Mouse (Mus musculus): ENCODE data around the gene Cdc26. TPM values are rescaled to one million over a fixed set of nuclear protein-coding genes. Genes with fewer than 3 reads are reported as not detected.
A peak's percentile ranks its signal among the peaks of the same experiment; 100 is the strongest.

The Cdc26 gene
- polyA plus RNA-seq, 1 experiment from 2014 or later, result 176 TPM

- H3K4me3 ChIP-seq (ENCODE audit: low read depth, low read length), result no peak overlapping the region
- H3K36me3 ChIP-seq (ENCODE audit: control insufficient read depth, insufficient read depth, low read length), result no peaks in the 10 kb centered on the region
- no peak for ATAC-seq (ENCODE audit: low FRiP score)
- no peaks in the 10 kb centered on the region for H3K9me3 ChIP-seq (ENCODE audit: control insufficient read depth, low read length)
- H3K27me3 ChIP-seq (ENCODE audit: control insufficient read depth, insufficient read depth, low read length), result no peaks in the 10 kb centered on the region
- no peak overlapping the region for H3K9ac ChIP-seq (ENCODE audit: low read length)
- DNase-seq (ENCODE audit: low spot score, missing footprints), result no peak
- no peak overlapping the region for H3K27ac ChIP-seq (ENCODE audit: low read depth, low read length)
- H3K4me1 ChIP-seq (ENCODE audit: control insufficient read depth, insufficient read depth, low read length), result no peaks in the 10 kb centered on the region
- WGBS, result 86% methylated on average over 9 of the region's 9 CpGs
- H3K4me2 ChIP-seq, result no peak overlapping the region
Observed at GRCm38 (mm10) chr4:62372818-62373520, 35.5 kb downstream of the Cdc26 start.

GRCm38 (mm10) chr4:62372410-62372809 is 36.0 kb downstream of the Cdc26 start:
- Histone ChIP-seq H3K27ac (ENCODE audit: low read depth, low read length) (no peak overlapping the region), H3K9me3 (ENCODE audit: control insufficient read depth, low read length) (no peaks in the 10 kb centered on the region), H3K4me3 (ENCODE audit: low read depth, low read length) (no peak overlapping the region), H3K4me2 (no peak overlapping the region), H3K9ac (ENCODE audit: low read length) (no peak overlapping the region), H3K36me3 (ENCODE audit: control insufficient read depth, insufficient read depth, low read length) (no peaks in the 10 kb centered on the region), H3K27me3 (ENCODE audit: control insufficient read depth, insufficient read depth, low read length) (no peaks in the 10 kb centered on the region), H3K4me1 (ENCODE audit: control insufficient read depth, insufficient read depth, low read length) (no peaks in the 10 kb centered on the region)
- ATAC-seq (ENCODE audit: low FRiP score), result no peak
- DNase-seq (ENCODE audit: low spot score, missing footprints), result no peak
- 11% methylated on average over 1 of the region's 1 CpGs for WGBS

GRCm38 (mm10) chr4:62369091-62369490 is 39.4 kb downstream of the Cdc26 start:
- Histone ChIP-seq H3K36me3 (ENCODE audit: control insufficient read depth, insufficient read depth, low read length) (no peaks in the 10 kb centered on the region), H3K9ac (ENCODE audit: low read length) (no peak overlapping the region), H3K27me3 (ENCODE audit: control insufficient read depth, insufficient read depth, low read length) (no peaks in the 10 kb centered on the region), H3K27ac (ENCODE audit: low read depth, low read length) (no peak overlapping the region), H3K4me3 (ENCODE audit: low read depth, low read length) (no peak overlapping the region), H3K9me3 (ENCODE audit: control insufficient read depth, low read length) (no peaks in the 10 kb centered on the region), H3K4me1 (ENCODE audit: control insufficient read depth, insufficient read depth, low read length) (no peaks in the 10 kb centered on the region), H3K4me2 (no peak overlapping the region)
- DNase-seq (ENCODE audit: low spot score, missing footprints) (no peak), ATAC-seq (ENCODE audit: low FRiP score) (no peak)
- 85% methylated on average over 3 of the region's 3 CpGs for WGBS

- Histone ChIP-seq H3K9me3 (ENCODE audit: control insufficient read depth, low read length) (no peaks in the 10 kb centered on the region), H3K36me3 (ENCODE audit: control insufficient read depth, insufficient read depth, low read length) (no peaks in the 10 kb centered on the region), H3K4me3 (ENCODE audit: low read depth, low read length) (no peak overlapping the region), H3K27me3 (ENCODE audit: control insufficient read depth, insufficient read depth, low read length) (no peaks in the 10 kb centered on the region), H3K27ac (ENCODE audit: low read depth, low read length) (no peak overlapping the region), H3K9ac (ENCODE audit: low read length) (no peak overlapping the region), H3K4me2 (no peak overlapping the region), H3K4me1 (ENCODE audit: control insufficient read depth, insufficient read depth, low read length) (no peaks in the 10 kb centered on the region)
- WGBS, result 93% methylated on average over 6 of the region's 6 CpGs
- ATAC-seq (ENCODE audit: low FRiP score) (no peak), DNase-seq (ENCODE audit: low spot score, missing footprints) (no peak)
Observed at GRCm38 (mm10) chr4:62367586-62367985, 40.9 kb downstream of the Cdc26 start.

GRCm38 (mm10) chr4:62366291-62366690 is 42.2 kb downstream of the Cdc26 start:
- no peak overlapping the region for H3K9ac ChIP-seq (ENCODE audit: low read length)
- DNase-seq (ENCODE audit: low spot score, missing footprints), result no peak
- no peaks in the 10 kb centered on the region for H3K36me3 ChIP-seq (ENCODE audit: control insufficient read depth, insufficient read depth, low read length)
- H3K27me3 ChIP-seq (ENCODE audit: control insufficient read depth, insufficient read depth, low read length), result no peaks in the 10 kb centered on the region
- no peak overlapping the region for H3K4me2 ChIP-seq
- ATAC-seq (ENCODE audit: low FRiP score), result no peak
- H3K27ac ChIP-seq (ENCODE audit: low read depth, low read length), result no peak overlapping the region
- H3K4me3 ChIP-seq (ENCODE audit: low read depth, low read length), result no peak overlapping the region
- WGBS, result 87% methylated on average over 4 of the region's 4 CpGs
- H3K4me1 ChIP-seq (ENCODE audit: control insufficient read depth, insufficient read depth, low read length), result peaks cover 5% of the 10 kb centered on the region
- no peaks in the 10 kb centered on the region for H3K9me3 ChIP-seq (ENCODE audit: control insufficient read depth, low read length)

- H3K4me3 ChIP-seq (ENCODE audit: low read depth, low read length), result no peak overlapping the region
- H3K9me3 ChIP-seq (ENCODE audit: control insufficient read depth, low read length), result no peaks in the 10 kb centered on the region
- no peaks in the 10 kb centered on the region for H3K36me3 ChIP-seq (ENCODE audit: control insufficient read depth, insufficient read depth, low read length)
- DNase-seq (ENCODE audit: low spot score, missing footprints) (no peak), ATAC-seq (ENCODE audit: low FRiP score) (no peak)
- peaks cover 10% of the 10 kb centered on the region for H3K4me1 ChIP-seq (ENCODE audit: control insufficient read depth, insufficient read depth, low read length)
- H3K4me2 ChIP-seq, result no peak overlapping the region
- H3K27me3 ChIP-seq (ENCODE audit: control insufficient read depth, insufficient read depth, low read length), result no peaks in the 10 kb centered on the region
- WGBS, result 93% methylated on average over 8 of the region's 8 CpGs
- no peak overlapping the region for H3K27ac ChIP-seq (ENCODE audit: low read depth, low read length)
- no peak overlapping the region for H3K9ac ChIP-seq (ENCODE audit: low read length)
Observed at GRCm38 (mm10) chr4:62364299-62364698, 44.1 kb downstream of the Cdc26 start.

- no peaks in the 10 kb centered on the region for H3K27me3 ChIP-seq (ENCODE audit: control insufficient read depth, insufficient read depth, low read length)
- H3K27ac ChIP-seq (ENCODE audit: low read depth, low read length), result no peak overlapping the region
- no peak overlapping the region for H3K4me2 ChIP-seq
- peaks cover 12% of the 10 kb centered on the region for H3K4me1 ChIP-seq (ENCODE audit: control insufficient read depth, insufficient read depth, low read length)
- no peak for ATAC-seq (ENCODE audit: low FRiP score)
- H3K4me3 ChIP-seq (ENCODE audit: low read depth, low read length), result no peak overlapping the region
- H3K36me3 ChIP-seq (ENCODE audit: control insufficient read depth, insufficient read depth, low read length), result no peaks in the 10 kb centered on the region
- WGBS, result 90% methylated on average over 2 of the region's 2 CpGs
- no peaks in the 10 kb centered on the region for H3K9me3 ChIP-seq (ENCODE audit: control insufficient read depth, low read length)
- DNase-seq (ENCODE audit: low spot score, missing footprints), result no peak
- no peak overlapping the region for H3K9ac ChIP-seq (ENCODE audit: low read length)
Observed at GRCm38 (mm10) chr4:62362437-62362836, 46.0 kb downstream of the Cdc26 start.

GRCm38 (mm10) chr4:62361997-62362396 is 46.4 kb downstream of the Cdc26 start:
- no peaks in the 10 kb centered on the region for H3K27me3 ChIP-seq (ENCODE audit: control insufficient read depth, insufficient read depth, low read length)
- no peaks in the 10 kb centered on the region for H3K9me3 ChIP-seq (ENCODE audit: control insufficient read depth, low read length)
- H3K9ac ChIP-seq (ENCODE audit: low read length), result no peak overlapping the region; the same call in 1 of the 2 replicates
- no peaks in the 10 kb centered on the region for H3K36me3 ChIP-seq (ENCODE audit: control insufficient read depth, insufficient read depth, low read length)
- no peak for DNase-seq (ENCODE audit: low spot score, missing footprints)
- 95% methylated on average over 1 of the region's 1 CpGs for WGBS
- no peak overlapping the region for H3K27ac ChIP-seq (ENCODE audit: low read depth, low read length)
- H3K4me2 ChIP-seq, result peak overlapping the region; percentile 80
- no peak for ATAC-seq (ENCODE audit: low FRiP score)
- H3K4me1 ChIP-seq (ENCODE audit: control insufficient read depth, insufficient read depth, low read length), result peaks cover 12% of the 10 kb centered on the region
- peak overlapping the region; percentile 61; the same call in 1 of the 2 replicates for H3K4me3 ChIP-seq (ENCODE audit: low read depth, low read length)

GRCm38 (mm10) chr4:62361571-62361970 is 46.9 kb downstream of the Cdc26 start:
- Histone ChIP-seq H3K9me3 (ENCODE audit: control insufficient read depth, low read length) (no peaks in the 10 kb centered on the region), H3K4me2 (peak overlapping the region; percentile 80)

More at GRCm38 (mm10) chr4:62361571-62361970, 46.9 kb downstream of the Cdc26 start:
- 62% methylated on average over 6 of the region's 6 CpGs for WGBS
- Histone ChIP-seq H3K4me3 (ENCODE audit: low read depth, low read length) (peak overlapping the region; percentile 61), H3K9ac (ENCODE audit: low read length) (peak overlapping the region; percentile 81), H3K27me3 (ENCODE audit: control insufficient read depth, insufficient read depth, low read length) (no peaks in the 10 kb centered on the region), H3K4me1 (ENCODE audit: control insufficient read depth, insufficient read depth, low read length) (peaks cover 12% of the 10 kb centered on the region), H3K27ac (ENCODE audit: low read depth, low read length) (no peak overlapping the region), H3K36me3 (ENCODE audit: control insufficient read depth, insufficient read depth, low read length) (no peaks in the 10 kb centered on the region)
- DNase-seq (ENCODE audit: low spot score, missing footprints) (peak; percentile 88), ATAC-seq (ENCODE audit: low FRiP score) (no peak)

Measured in midbrain, embryonic 11.5 days (tissue).